Mouse (Mus musculus): Measurements from ENCODE around the gene Mylk.
"Not testable (repeated sequence)": the region's sequence is repeated elsewhere in the genome, so short reads cannot be mapped to it uniquely, and the experiment has no call there.

The Mylk gene

GRCm38 (mm10) chr16:34772445-34773032 is 27.5 kb downstream of the Mylk start:
- DNase-seq: no peak

GRCm38 (mm10) chr16:34782442-34782841 is 37.4 kb downstream of the Mylk start:
- no peak for DNase-seq

- DNase-seq: no peak
Measured at GRCm38 (mm10) chr16:34783536-34783935, 38.5 kb downstream of the Mylk start.

- DNase-seq: no peak
Measured at GRCm38 (mm10) chr16:34784675-34785074, 39.7 kb downstream of the Mylk start.

- DNase-seq: no peak
Measured at GRCm38 (mm10) chr16:34792555-34792954, 47.5 kb downstream of the Mylk start.

GRCm38 (mm10) chr16:34793000-34793399 is 48.0 kb downstream of the Mylk start:
- DNase-seq: no peak

- DNase-seq: no peak
Measured at GRCm38 (mm10) chr16:34801222-34801621, 56.2 kb downstream of the Mylk start.

GRCm38 (mm10) chr16:34804286-34805010 is 59.4 kb downstream of the Mylk start:
- no peak for DNase-seq

- no peak for DNase-seq
Measured at GRCm38 (mm10) chr16:34806883-34807767, 62.1 kb downstream of the Mylk start.

- no peak for DNase-seq
Measured at GRCm38 (mm10) chr16:34807768-34808275, 62.8 kb downstream of the Mylk start.

GRCm38 (mm10) chr16:34812165-34812564 is 67.2 kb downstream of the Mylk start:
- DNase-seq: no peak

GRCm38 (mm10) chr16:34813161-34813560 is 68.2 kb downstream of the Mylk start:
- DNase-seq: not testable (repeated sequence)

GRCm38 (mm10) chr16:34813570-34813969 is 68.6 kb downstream of the Mylk start:
- no peak for DNase-seq

- no peak for DNase-seq
Measured at GRCm38 (mm10) chr16:34814612-34815011, 69.6 kb downstream of the Mylk start.

- DNase-seq: no peak
Measured at GRCm38 (mm10) chr16:34816548-34816947, 71.5 kb downstream of the Mylk start.

GRCm38 (mm10) chr16:34825111-34825744 is 80.2 kb downstream of the Mylk start:
- no peak for DNase-seq

- no peak for DNase-seq
Measured at GRCm38 (mm10) chr16:34834477-34834876, 89.5 kb downstream of the Mylk start.

GRCm38 (mm10) chr16:34839004-34839703 is 94.1 kb downstream of the Mylk start:
- no peak for DNase-seq

GRCm38 (mm10) chr16:34839704-34840331 is 94.8 kb downstream of the Mylk start:
- DNase-seq: no peak

- DNase-seq: no peak
Measured at GRCm38 (mm10) chr16:34844783-34845182, 99.8 kb downstream of the Mylk start.

GRCm38 (mm10) chr16:34847638-34848037 is 102.6 kb downstream of the Mylk start:
- no peak for DNase-seq

- DNase-seq: no peak
Measured at GRCm38 (mm10) chr16:34854066-34854465, 109.1 kb downstream of the Mylk start.

Data from cerebellum, adult 9-10 months (tissue).